Mouse (Mus musculus): ENCODE measurements at regions not wholly inside any gene's neighbourhood (a gene's known extent, or its start where the extent isn't known, plus 50 kb on each side); places are given as distances from the start of the nearest gene placed in this dataset.

- TF ChIP-seq CTCF (IDR thresholded peaks at IDR 0.05; ENCODE audit: borderline replicate concordance, insufficient read depth, low read depth, low read length) (no peak), POLR2A (IDR thresholded peaks at IDR 0.05; ENCODE audit: borderline replicate concordance, insufficient read depth, low read length) (no peak)
Observed at GRCm38 (mm10) chr15:24161974-24162373, 1251.6 kb downstream of the Basp1 start.

Data from cerebellum, adult 2 months (tissue).